Mouse (Mus musculus) forebrain, embryonic 13.5 days (tissue): ENCODE results near the gene Mapk14. TPM values are rescaled to one million over a fixed set of nuclear protein-coding genes. Genes with fewer than 3 reads are reported as not detected.
A peak's percentile ranks its signal among the peaks of the same experiment; 100 is the strongest.

Experiments
- ATAC-seq: fragments of 200-750 bp; cut with Nextera tagmentation; 2 replicates; pipeline ENCODE4 v1.8.0; 2017
- H3K27ac ChIP-seq: fragments of 300-500 bp; sonication (generic); 2 replicates; pipeline ENCODE4 v1.5.1; 2015; ENCODE audit warnings: inconsistent platforms, mild to moderate bottlenecking, moderate library complexity
- H3K27me3 ChIP-seq: fragments of 300-500 bp; sonication (generic); 2 replicates; pipeline ENCODE4 v1.6.1; 2015; ENCODE audit warnings: mild to moderate bottlenecking, inconsistent platforms
- H3K36me3 ChIP-seq: fragments of 300-500 bp; sonication (generic); 2 replicates; pipeline ENCODE4 v1.6.1; 2015; ENCODE audit warnings: mild to moderate bottlenecking, inconsistent platforms; ENCODE audit not compliant: poor library complexity, severe bottlenecking
- H3K4me1 ChIP-seq: fragments of 300-500 bp; sonication (generic); 2 replicates; pipeline ENCODE4 v1.6.1; 2015; ENCODE audit warnings: inconsistent platforms
- H3K4me2 ChIP-seq: fragments of 300-500 bp; sonication (generic); 2 replicates; pipeline ENCODE4 v1.6.1; 2015; ENCODE audit warnings: inconsistent platforms, mild to moderate bottlenecking, moderate library complexity
- H3K4me3 ChIP-seq: fragments of 300-500 bp; sonication (generic); 2 replicates; pipeline ENCODE4 v1.5.1; 2015; ENCODE audit warnings: mild to moderate bottlenecking, inconsistent platforms
- H3K9ac ChIP-seq: fragments of 300-500 bp; sonication (generic); 2 replicates; pipeline ENCODE4 v1.6.1; 2015; ENCODE audit warnings: mild to moderate bottlenecking, inconsistent platforms
- H3K9me3 ChIP-seq: fragments of 300-500 bp; sonication (generic); replicated peaks from 2 replicates; pipeline ENCODE4 v1.6.1; 2016; ENCODE audit warnings: inconsistent platforms
- WGBS: fragments of 180-500 bp; shearing (Covaris S2); methylation state at CpG from one replicate; pipeline ENCODE4 v1.1.7; 2015; 5-methylcytosine and 5-hydroxymethylcytosine counted together
- polyA plus RNA-seq: library from polyadenylated mRNA; unstranded; fragments of >200 nt; fragmentation: Nextera tagmentation; extraction: Ambion mirVana; gene quantifications from 2 replicates; pipeline ENCODE4 v1.2.1, GENCODE M21; 2015

The Mapk14 gene
- polyA plus RNA-seq: 27.1 and 29.6 TPM in 2 replicates

- under 1% methylated on average over 85 of the region's 86 CpGs for WGBS
- H3K36me3 ChIP-seq: no peaks in the 10 kb centered on the region
- H3K4me3 ChIP-seq: peak within 1 kb of the TSS; percentile 99
- H3K4me2 ChIP-seq: peak within 1 kb of the TSS; percentile 78
- peak; percentile 97 for ATAC-seq
- H3K9me3 ChIP-seq: no peaks in the 10 kb centered on the region
- H3K27ac ChIP-seq: peak within 1 kb of the TSS; percentile 95
- H3K9ac ChIP-seq: peak within 1 kb of the TSS; percentile 94
- H3K4me1 ChIP-seq: peaks cover 36% of the 10 kb centered on the region
- peaks cover 18% of the 10 kb centered on the region for H3K27me3 ChIP-seq
Observed at GRCm38 (mm10) chr17:28690776-28691686, at the start of gene Mapk14. TSS of gene Mapk14 (plus strand) at chr17:28691329.

GRCm38 (mm10) chr17:28643697-28644096 lies 47.4 kb upstream of the Mapk14 start:
- 37% methylated on average over 3 of the region's 3 CpGs for WGBS
- Histone ChIP-seq H3K36me3 (no peaks in the 10 kb centered on the region), H3K4me3 (no peak overlapping the region), H3K9me3 (no peaks in the 10 kb centered on the region), H3K9ac (no peak overlapping the region), H3K27me3 (no peaks in the 10 kb centered on the region), H3K4me1 (no peaks in the 10 kb centered on the region), H3K4me2 (no peak overlapping the region), H3K27ac (no peak overlapping the region)
- no peak for ATAC-seq

- Histone ChIP-seq H3K36me3 (no peaks in the 10 kb centered on the region), H3K9me3 (no peaks in the 10 kb centered on the region), H3K4me3 (no peak overlapping the region), H3K27me3 (no peaks in the 10 kb centered on the region), H3K4me1 (no peaks in the 10 kb centered on the region), H3K4me2 (no peak overlapping the region), H3K9ac (no peak overlapping the region), H3K27ac (no peak overlapping the region)
- ATAC-seq: no peak
- 62% methylated on average over 4 of the region's 4 CpGs for WGBS
Observed at GRCm38 (mm10) chr17:28644112-28644511, 47.0 kb upstream of the Mapk14 start.

GRCm38 (mm10) chr17:28646221-28646620 lies 44.9 kb upstream of the Mapk14 start:
- H3K9me3 ChIP-seq: no peaks in the 10 kb centered on the region
- H3K27ac ChIP-seq: no peak overlapping the region
- 70% methylated on average over 3 of the region's 3 CpGs for WGBS
- H3K4me2 ChIP-seq: no peak overlapping the region
- H3K4me1 ChIP-seq: no peaks in the 10 kb centered on the region
- H3K9ac ChIP-seq: no peak overlapping the region
- no peaks in the 10 kb centered on the region for H3K27me3 ChIP-seq
- no peaks in the 10 kb centered on the region for H3K36me3 ChIP-seq
- no peak overlapping the region for H3K4me3 ChIP-seq
- no peak for ATAC-seq

GRCm38 (mm10) chr17:28648607-28649370 lies 42.3 kb upstream of the Mapk14 start:
- no peak for ATAC-seq

GRCm38 (mm10) chr17:28650268-28650667 lies 40.9 kb upstream of the Mapk14 start:
- Histone ChIP-seq H3K36me3 (no peaks in the 10 kb centered on the region), H3K4me3 (no peak overlapping the region), H3K9me3 (no peaks in the 10 kb centered on the region), H3K4me1 (no peaks in the 10 kb centered on the region), H3K27me3 (no peaks in the 10 kb centered on the region), H3K27ac (no peak overlapping the region), H3K9ac (no peak overlapping the region), H3K4me2 (no peak overlapping the region)
- ATAC-seq: no peak
- 74% methylated on average over 3 of the region's 3 CpGs for WGBS

More at GRCm38 (mm10) chr17:28648607-28649370, 42.3 kb upstream of the Mapk14 start:
- Histone ChIP-seq H3K27me3 (no peaks in the 10 kb centered on the region), H3K9ac (no peak overlapping the region), H3K4me1 (no peaks in the 10 kb centered on the region), H3K4me3 (no peak overlapping the region), H3K27ac (no peak overlapping the region), H3K9me3 (no peaks in the 10 kb centered on the region), H3K4me2 (no peak overlapping the region), H3K36me3 (no peaks in the 10 kb centered on the region)
- 42% methylated on average over 6 of the region's 6 CpGs for WGBS

- 8% methylated on average over 4 of the region's 4 CpGs for whole genome bisulfite sequencing
- no peaks in the 10 kb centered on the region for H3K27me3 ChIP-seq
- H3K27ac ChIP-seq: peak overlapping the region; percentile 77
- H3K4me3 ChIP-seq: no peak overlapping the region
- no peak overlapping the region for H3K9ac ChIP-seq
- H3K9me3 ChIP-seq: no peaks in the 10 kb centered on the region
- H3K4me2 ChIP-seq: 0 out of 2 replicates have a peak overlapping the region, but pooled peaks have one; percentile 25
- peaks cover 22% of the 10 kb centered on the region for H3K4me1 ChIP-seq
- no peaks in the 10 kb centered on the region for H3K36me3 ChIP-seq
- ATAC-seq: peak; percentile 90
Observed at GRCm38 (mm10) chr17:28657936-28658335, 33.2 kb upstream of the Mapk14 start.

GRCm38 (mm10) chr17:28659564-28659963 lies 31.6 kb upstream of the Mapk14 start:
- Histone ChIP-seq H3K4me1 (peaks cover 22% of the 10 kb centered on the region), H3K36me3 (no peaks in the 10 kb centered on the region), H3K9me3 (peaks cover 4% of the 10 kb centered on the region; the same call in 1 of the 2 replicates), H3K4me3 (no peak overlapping the region), H3K27me3 (no peaks in the 10 kb centered on the region), H3K27ac (peak overlapping the region; percentile 75), H3K9ac (no peak overlapping the region), H3K4me2 (no peak overlapping the region)
- ATAC-seq: no peak
- WGBS: 48% methylated on average over 6 of the region's 6 CpGs

GRCm38 (mm10) chr17:28682311-28683084 lies 8.6 kb upstream of the Mapk14 start:
- H3K36me3 ChIP-seq: no peaks in the 10 kb centered on the region
- no peaks in the 10 kb centered on the region for H3K9me3 ChIP-seq
- 67% methylated on average over 13 of the region's 13 CpGs for WGBS
- H3K4me1 ChIP-seq: no peaks in the 10 kb centered on the region
- no peaks in the 10 kb centered on the region for H3K27me3 ChIP-seq
- no peak for ATAC-seq
- no peak overlapping the region for H3K4me3 ChIP-seq
- H3K9ac ChIP-seq: no peak overlapping the region
- H3K4me2 ChIP-seq: no peak overlapping the region
- no peak overlapping the region for H3K27ac ChIP-seq

- Histone ChIP-seq H3K4me1 (no peaks in the 10 kb centered on the region), H3K9me3 (no peaks in the 10 kb centered on the region), H3K27me3 (peaks cover 5% of the 10 kb centered on the region; the same call in 1 of the 2 replicates), H3K36me3 (no peaks in the 10 kb centered on the region), H3K9ac (no peak overlapping the region), H3K27ac (no peak overlapping the region), H3K4me2 (no peak overlapping the region), H3K4me3 (no peak overlapping the region)
- 18% methylated on average over 1 of the region's 1 CpGs for WGBS
- no peak for ATAC-seq
Observed at GRCm38 (mm10) chr17:28683601-28684000, 7.5 kb upstream of the Mapk14 start.

- 31% methylated on average over 19 of the region's 19 CpGs for WGBS
Observed at GRCm38 (mm10) chr17:28684631-28685030, 6.5 kb upstream of the Mapk14 start.

More at GRCm38 (mm10) chr17:28684631-28685030, 6.5 kb upstream of the Mapk14 start:
- H3K4me1 ChIP-seq: peaks cover 6% of the 10 kb centered on the region
- H3K9ac ChIP-seq: no peak overlapping the region
- H3K27ac ChIP-seq: no peak overlapping the region
- no peak overlapping the region for H3K4me3 ChIP-seq
- ATAC-seq: no peak
- H3K4me2 ChIP-seq: no peak overlapping the region
- no peaks in the 10 kb centered on the region for H3K36me3 ChIP-seq
- peaks cover 14% of the 10 kb centered on the region for H3K27me3 ChIP-seq
- no peaks in the 10 kb centered on the region for H3K9me3 ChIP-seq
